Mouse (Mus musculus): ENCODE data around the gene Parm1. TPM values are rescaled to one million over a fixed set of nuclear protein-coding genes. Genes with fewer than 3 reads are reported as not detected.

The Parm1 gene
- polyA plus RNA-seq, 1 experiment from 2014 or later: 26.5 TPM

GRCm38 (mm10) chr5:91667127-91667526 lies 149.7 kb downstream of the Parm1 start:
- Histone ChIP-seq H3K9ac (no peak overlapping the region), H3K36me3 (no peaks in the 10 kb centered on the region), H3K9me3 (no peaks in the 10 kb centered on the region), H3K4me3 (replicated peaks) (no peak overlapping the region), H3K27me3 (replicated peaks) (no peaks in the 10 kb centered on the region), H3K4me1 (no peaks in the 10 kb centered on the region), H3K4me2 (no peak overlapping the region), H3K27ac (no peak overlapping the region)
- no peak for ATAC-seq (ENCODE audit: insufficient read depth, low FRiP score, low read depth)
- WGBS: 68% methylated on average over 4 of the region's 4 CpGs

GRCm38 (mm10) chr5:91669235-91669634 lies 151.8 kb downstream of the Parm1 start:
- 73% methylated on average over 4 of the region's 4 CpGs for WGBS
- no peaks in the 10 kb centered on the region for H3K9me3 ChIP-seq
- no peak overlapping the region for H3K4me3 ChIP-seq (replicated peaks)
- H3K27me3 ChIP-seq (replicated peaks): no peaks in the 10 kb centered on the region
- H3K9ac ChIP-seq: no peak overlapping the region
- ATAC-seq (ENCODE audit: insufficient read depth, low FRiP score, low read depth): no peak
- no peaks in the 10 kb centered on the region for H3K36me3 ChIP-seq
- H3K27ac ChIP-seq: no peak overlapping the region
- no peak overlapping the region for H3K4me2 ChIP-seq
- H3K4me1 ChIP-seq: no peaks in the 10 kb centered on the region

Other genes with a start within 250 kb of the Parm1 start
- 5.4 TPM in 2 replicates for gene Btc, start 114.6 kb upstream of the Parm1 start, polyA plus RNA-seq (2015; fragmentation: Nextera tagmentation; extraction: Ambion mirVana)

Measured in stomach, embryonic 15.5 days (tissue).